Comparison of ENCODE assay signal across 9 mouse cellular contexts in genomic region chr17:88954011-88954410, GRCm38 (mm10).
DNase-seq lines count a peak whose midpoint lies in the region; ATAC-seq and TF ChIP-seq lines count a peak whose summit lies in the region.
"Had no signal": no experiment of that assay in that cellular context is flagged by ENCODE, and none has a peak within 500 bp of the region (broad histone marks: within the 10 kb centered on the region; RNA-seq: fewer than 3 reads in every experiment).

No protein-coding gene starts in this region.

- no peaks in the 10 kb centered on the region for H3K36me3 ChIP-seq in intestine, embryonic 14.5 days (ENCODE audit: control insufficient read depth, insufficient read depth, low read length)
- no peaks in the 10 kb centered on the region for H3K36me3 ChIP-seq in intestine, embryonic 15.5 days
- no peaks in the 10 kb centered on the region for H3K36me3 ChIP-seq in hindbrain, embryonic 10.5 days
- no peaks in the 10 kb centered on the region for H3K36me3 ChIP-seq in midbrain, postnatal 0 days (ENCODE audit: insufficient read depth, low read length)

- H3K4me3 ChIP-seq in intestine, embryonic 14.5 days (ENCODE audit: low read depth, low read length), result no peak overlapping the region
- no peak overlapping the region for H3K4me3 ChIP-seq in intestine, embryonic 15.5 days (replicated peaks)
- no peak overlapping the region for H3K4me3 ChIP-seq in hindbrain, embryonic 10.5 days
- no peak overlapping the region for H3K4me3 ChIP-seq in left cerebral cortex, adult 2 months
- no peak overlapping the region for H3K4me3 ChIP-seq in midbrain, postnatal 0 days (ENCODE audit: low read depth, low read length)

- no peaks in the 10 kb centered on the region for H3K9me3 ChIP-seq in intestine, embryonic 14.5 days (ENCODE audit: control insufficient read depth, low read length)
- H3K9me3 ChIP-seq in intestine, embryonic 15.5 days, result no peaks in the 10 kb centered on the region
- no peaks in the 10 kb centered on the region for H3K9me3 ChIP-seq in hindbrain, embryonic 10.5 days
- no peaks in the 10 kb centered on the region for H3K9me3 ChIP-seq in midbrain, postnatal 0 days (ENCODE audit: low read length)

- peak; percentile 61 for DNase-seq in intestine, embryonic 14.5 days (ENCODE audit: low spot score)
- peak; percentile 24 for DNase-seq in Muller cell, postnatal 12 days (ENCODE audit: inconsistent ontology term)
- peak; percentile 72 for DNase-seq in embryo, embryonic 10.5 days (ENCODE audit: low spot score)
- DNase-seq in hindbrain, embryonic 10.5 days (ENCODE audit: low spot score), result peak; percentile 21
- DNase-seq in left cerebral cortex, adult 2 months (ENCODE audit: extremely low spot score in 1 of 2, low spot score in 2 of 2), result peak; percentile 60 to 73
- peak; percentile 71 for DNase-seq in midbrain, postnatal 0 days (ENCODE audit: low spot score)
- DNase-seq in gastrocnemius, postnatal 14 days, result no peak

- 33% methylated on average over 5 of the region's 5 CpGs for WGBS in intestine, embryonic 14.5 days
- WGBS in intestine, embryonic 15.5 days, result 36% methylated on average over 5 of the region's 5 CpGs
- 42% methylated on average over 5 of the region's 5 CpGs for WGBS in hindbrain, embryonic 10.5 days
- WGBS in midbrain, postnatal 0 days, result 35% methylated on average over 5 of the region's 5 CpGs

- H3K27ac ChIP-seq in intestine, embryonic 14.5 days (ENCODE audit: low read depth), result no peak overlapping the region
- H3K27ac ChIP-seq in intestine, embryonic 15.5 days, result no peak overlapping the region
- H3K27ac ChIP-seq in hindbrain, embryonic 10.5 days, result no peak overlapping the region
- H3K27ac ChIP-seq in left cerebral cortex, adult 2 months, result no peak overlapping the region; the same call in 1 of the 2 replicates
- H3K27ac ChIP-seq in midbrain, postnatal 0 days (ENCODE audit: low read depth, low read length), result no peak overlapping the region
- H3K27ac ChIP-seq: macrophage had no signal

- ATAC-seq in intestine, embryonic 14.5 days (replicated peaks; ENCODE audit: low FRiP score, low TSS enrichment, low read depth), result no peak
- no peak for ATAC-seq in intestine, embryonic 15.5 days
- peak; percentile 58; the same call in 1 of the 2 replicates for ATAC-seq in midbrain, postnatal 0 days (ENCODE audit: low FRiP score)

- peak; percentile 96 for TF ChIP-seq CTCF in left cerebral cortex, adult 2 months (IDR thresholded peaks at IDR 0.05)
- TF ChIP-seq CTCF in midbrain, postnatal 0 days (IDR thresholded peaks at IDR 0.05), result peak; percentile 91

- no peak overlapping the region for H3K4me2 ChIP-seq in intestine, embryonic 14.5 days (ENCODE audit: low read length)
- H3K4me2 ChIP-seq in intestine, embryonic 15.5 days (replicated peaks), result no peak overlapping the region
- no peak overlapping the region for H3K4me2 ChIP-seq in midbrain, postnatal 0 days (ENCODE audit: low read depth, low read length, poor library complexity, severe bottlenecking)

- intact Hi-C loops in left cerebral cortex, adult 2 months (cut with DNase I), result loop anchor here (5.0 to 10.0 kb wide), 5 partner anchors 141 to 1633 kb away; no protein-coding TSS in a partner anchor
- intact Hi-C loops in gastrocnemius, postnatal 14 days (cut with DNase I; ENCODE audit: low total_unique reads), result no loop called here

- H3K27me3 ChIP-seq in intestine, embryonic 14.5 days (replicated peaks; ENCODE audit: control insufficient read depth, insufficient read depth, low read length), result no peaks in the 10 kb centered on the region
- no peaks in the 10 kb centered on the region for H3K27me3 ChIP-seq in intestine, embryonic 15.5 days (replicated peaks)
- H3K27me3 ChIP-seq in hindbrain, embryonic 10.5 days (ENCODE audit: insufficient read depth, poor library complexity, severe bottlenecking), result no peaks in the 10 kb centered on the region
- H3K27me3 ChIP-seq in midbrain, postnatal 0 days (ENCODE audit: insufficient read depth, low read length), result no peaks in the 10 kb centered on the region

- no peak overlapping the region for H3K9ac ChIP-seq in intestine, embryonic 14.5 days (ENCODE audit: low read length)
- no peak overlapping the region for H3K9ac ChIP-seq in intestine, embryonic 15.5 days
- no peak overlapping the region for H3K9ac ChIP-seq in midbrain, postnatal 0 days (replicated peaks; ENCODE audit: low read length, poor library complexity, severe bottlenecking)

- no peaks in the 10 kb centered on the region for H3K4me1 ChIP-seq in intestine, embryonic 14.5 days (replicated peaks; ENCODE audit: control insufficient read depth, insufficient read depth, low read length)
- H3K4me1 ChIP-seq in intestine, embryonic 15.5 days (replicated peaks), result no peaks in the 10 kb centered on the region
- H3K4me1 ChIP-seq in hindbrain, embryonic 10.5 days (replicated peaks), result no peaks in the 10 kb centered on the region
- H3K4me1 ChIP-seq in midbrain, postnatal 0 days (ENCODE audit: insufficient read depth, low read length), result no peaks in the 10 kb centered on the region
